Mouse (Mus musculus): Measurements from ENCODE around the gene Minpp1.

GRCm38 (mm10) chr19:32532737-32533505 lies 47.4 kb downstream of the Minpp1 start:
- TF ChIP-seq CTCF (conservative IDR thresholded peaks at IDR 0.05; ENCODE audit: low read length) (no peak), NANOG (IDR thresholded peaks at IDR 0.05; ENCODE audit: borderline replicate concordance, low read length) (no peak), POU5F1 (IDR thresholded peaks at IDR 0.05; ENCODE audit: borderline replicate concordance, low read length) (no peak)

Measured in E14TG2a.4 (cell line).